Mouse (Mus musculus) hindbrain, postnatal 0 days (tissue): Measurements from ENCODE around the gene Bdh1. TPM values are rescaled to one million over a fixed set of nuclear protein-coding genes. Genes with fewer than 3 reads are reported as not detected.
A peak's percentile ranks its signal among the peaks of the same experiment; 100 is the strongest.

Source experiments
- ATAC-seq: fragments of 200-750 bp; cut with Nextera tagmentation; 2 replicates; pipeline ENCODE4 v1.8.0; 2017; ENCODE audit warnings: mild to moderate bottlenecking, moderate TSS enrichment, moderate library complexity
- DNase-seq: peaks from one replicate; pipeline ENCODE4 v3.0.0-alpha.2; 2015; ENCODE audit warnings: low spot score
- H3K27ac ChIP-seq: fragments of 300-500 bp; sonication (generic); 2 replicates; pipeline ENCODE4 v1.5.1; 2014; ENCODE audit warnings: mild to moderate bottlenecking
- H3K27me3 ChIP-seq: fragments of 300-500 bp; sonication (generic); 2 replicates; pipeline ENCODE4 v1.6.1; 2014; ENCODE audit warnings: low read length, mixed read lengths; ENCODE audit not compliant: insufficient read depth
- H3K36me3 ChIP-seq: fragments of 300-500 bp; sonication (generic); 2 replicates; pipeline ENCODE4 v1.6.1; 2014; ENCODE audit warnings: low read length, mixed read lengths; ENCODE audit not compliant: insufficient read depth
- H3K4me1 ChIP-seq: fragments of 300-500 bp; sonication (generic); 2 replicates; pipeline ENCODE4 v1.6.1; 2014; ENCODE audit warnings: antibody characterized with exemption, low read length, mixed read lengths; ENCODE audit not compliant: insufficient read depth
- H3K4me2 ChIP-seq: fragments of 300-500 bp; sonication (generic); 2 replicates; pipeline ENCODE4 v1.6.1; 2014; ENCODE audit warnings: low read depth, mild to moderate bottlenecking, low read length, moderate library complexity, mixed read lengths
- H3K4me3 ChIP-seq: fragments of 300-500 bp; sonication (generic); 2 replicates; pipeline ENCODE4 v1.5.1; 2014; ENCODE audit warnings: low read length
- H3K9ac ChIP-seq: fragments of 300-500 bp; sonication (generic); replicated peaks from 2 replicates; pipeline ENCODE4 v1.6.1; 2014; ENCODE audit warnings: mild to moderate bottlenecking, low read length, moderate library complexity, mixed read lengths
- H3K9me3 ChIP-seq: fragments of 300-500 bp; sonication (generic); 2 replicates; pipeline ENCODE4 v1.6.1; 2016; ENCODE audit warnings: low read length, mixed read lengths
- CTCF ChIP-seq: IDR thresholded peaks from 2 replicates; pipeline ENCODE4 v1.5.1; 2016; ENCODE audit warnings: antibody characterized with exemption, control low read depth, low read depth
- WGBS: fragments of 180-500 bp; shearing (Covaris S2); extraction: QIAGEN DNeasy Blood & Tissue Kit; methylation state at CpG from one replicate; pipeline ENCODE4 v1.1.7; 2014; 5-methylcytosine and 5-hydroxymethylcytosine counted together
- polyA plus RNA-seq: library from polyadenylated mRNA; unstranded; fragments of >200 nt; fragmentation: Nextera tagmentation; extraction: Ambion mirVana; gene quantifications from 2 replicates; pipeline ENCODE4 v1.2.1, GENCODE M21; 2015
- total RNA-seq: library from RNA; depleted of rRNA; stranded (reverse); fragments of >200 nt; gene quantifications from 2 replicates; pipeline ENCODE4 v1.2.3, GENCODE M21; 2014

Gene Bdh1
- total and polyA plus RNA-seq, 2 experiments from 2014 or later = 102 to 137 TPM

GRCm38 (mm10) chr16:31437358-31437757 lies 15.3 kb downstream of the Bdh1 start:
- no peak for ATAC-seq
- H3K4me2 ChIP-seq = no peak overlapping the region
- H3K9ac ChIP-seq = no peak overlapping the region
- TF ChIP-seq CTCF = no peak
- H3K27ac ChIP-seq = no peak overlapping the region
- no peak overlapping the region for H3K4me3 ChIP-seq
- peaks cover 8% of the 10 kb centered on the region for H3K4me1 ChIP-seq
- WGBS = 87% methylated on average over 11 of the region's 11 CpGs
- H3K27me3 ChIP-seq = no peaks in the 10 kb centered on the region
- no peak for DNase-seq
- no peaks in the 10 kb centered on the region for H3K9me3 ChIP-seq
- peaks cover 23% of the 10 kb centered on the region for H3K36me3 ChIP-seq

GRCm38 (mm10) chr16:31439529-31439928 lies 17.4 kb downstream of the Bdh1 start:
- H3K9ac ChIP-seq = no peak overlapping the region
- no peak overlapping the region for H3K27ac ChIP-seq
- no peak for DNase-seq
- TF ChIP-seq CTCF = no peak
- H3K36me3 ChIP-seq = peaks cover 29% of the 10 kb centered on the region
- H3K4me2 ChIP-seq = no peak overlapping the region
- ATAC-seq = no peak
- H3K4me1 ChIP-seq = no peaks in the 10 kb centered on the region
- H3K27me3 ChIP-seq = no peaks in the 10 kb centered on the region
- 98% methylated on average over 5 of the region's 5 CpGs for WGBS
- H3K9me3 ChIP-seq = no peaks in the 10 kb centered on the region
- no peak overlapping the region for H3K4me3 ChIP-seq

GRCm38 (mm10) chr16:31440046-31440445 lies 18.0 kb downstream of the Bdh1 start:
- Histone ChIP-seq H3K27ac (no peak overlapping the region), H3K36me3 (peaks cover 29% of the 10 kb centered on the region), H3K4me2 (no peak overlapping the region)

GRCm38 (mm10) chr16:31444521-31444920 lies 22.4 kb downstream of the Bdh1 start:
- H3K4me2 ChIP-seq = no peak overlapping the region
- no peak overlapping the region for H3K4me3 ChIP-seq
- no peak for TF ChIP-seq CTCF
- peaks cover 21% of the 10 kb centered on the region for H3K36me3 ChIP-seq
- no peaks in the 10 kb centered on the region for H3K27me3 ChIP-seq
- H3K9me3 ChIP-seq = no peaks in the 10 kb centered on the region
- ATAC-seq = no peak
- H3K9ac ChIP-seq = no peak overlapping the region
- 84% methylated on average over 6 of the region's 6 CpGs for WGBS
- no peaks in the 10 kb centered on the region for H3K4me1 ChIP-seq
- DNase-seq = no peak
- H3K27ac ChIP-seq = no peak overlapping the region

More at GRCm38 (mm10) chr16:31440046-31440445, 18.0 kb downstream of the Bdh1 start:
- DNase-seq = no peak
- no peak overlapping the region for H3K4me3 ChIP-seq
- peak; percentile 37 for TF ChIP-seq CTCF
- no peaks in the 10 kb centered on the region for H3K27me3 ChIP-seq
- no peaks in the 10 kb centered on the region for H3K4me1 ChIP-seq
- WGBS = 97% methylated on average over 1 of the region's 1 CpGs
- no peaks in the 10 kb centered on the region for H3K9me3 ChIP-seq
- ATAC-seq = no peak
- H3K9ac ChIP-seq = no peak overlapping the region

DNA sequence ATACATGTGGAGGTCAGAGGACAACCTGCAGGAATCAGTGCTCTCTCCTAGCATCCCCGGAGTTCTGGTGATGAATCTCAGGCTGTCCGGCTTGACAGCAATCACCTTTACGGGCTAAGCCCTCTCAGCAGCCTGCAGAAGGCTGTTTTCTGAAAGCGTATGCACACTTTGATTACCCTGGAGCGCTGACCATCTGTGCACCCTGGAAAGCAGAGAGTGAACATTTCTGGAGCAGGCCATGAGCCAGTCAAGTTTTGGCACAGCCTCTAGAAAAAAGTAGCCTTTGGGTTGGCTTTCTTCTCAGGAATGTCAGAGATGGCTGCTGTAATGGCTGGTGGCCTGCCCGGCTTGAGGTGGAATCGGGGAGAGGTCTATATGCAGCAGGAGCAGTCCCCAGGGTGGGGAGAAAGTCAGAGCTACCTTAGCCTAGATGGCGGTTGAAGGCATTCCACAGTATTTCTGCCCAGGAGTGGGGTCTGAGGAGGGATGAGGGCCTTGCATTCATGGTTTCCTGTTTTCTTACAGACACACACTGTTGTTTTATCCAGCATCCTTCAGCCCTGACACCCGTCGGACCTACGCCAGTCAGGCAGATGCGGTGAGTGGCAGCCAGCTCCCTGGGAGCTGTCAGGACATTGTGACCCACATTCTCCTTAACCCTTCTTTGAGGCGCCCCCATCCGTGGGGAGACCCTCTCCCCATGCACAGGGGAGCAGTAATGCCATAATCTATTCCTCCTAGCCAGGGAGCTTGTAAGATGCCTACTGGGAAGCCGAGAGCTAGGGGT lies 24.2 kb downstream of the Bdh1 start:
- DNase-seq = peak; percentile 53
- no peak overlapping the region for H3K4me3 ChIP-seq
- no peaks in the 10 kb centered on the region for H3K27me3 ChIP-seq
- WGBS = 59% methylated on average over 15 of the region's 15 CpGs
- no peak for ATAC-seq
- H3K27ac ChIP-seq = no peak overlapping the region
- H3K4me1 ChIP-seq = no peaks in the 10 kb centered on the region
- H3K9me3 ChIP-seq = no peaks in the 10 kb centered on the region
- no peak overlapping the region for H3K9ac ChIP-seq
- H3K4me2 ChIP-seq = no peak overlapping the region
- no peak for TF ChIP-seq CTCF
- H3K36me3 ChIP-seq = peaks cover 25% of the 10 kb centered on the region; the same call in 1 of the 2 replicates

DNA sequence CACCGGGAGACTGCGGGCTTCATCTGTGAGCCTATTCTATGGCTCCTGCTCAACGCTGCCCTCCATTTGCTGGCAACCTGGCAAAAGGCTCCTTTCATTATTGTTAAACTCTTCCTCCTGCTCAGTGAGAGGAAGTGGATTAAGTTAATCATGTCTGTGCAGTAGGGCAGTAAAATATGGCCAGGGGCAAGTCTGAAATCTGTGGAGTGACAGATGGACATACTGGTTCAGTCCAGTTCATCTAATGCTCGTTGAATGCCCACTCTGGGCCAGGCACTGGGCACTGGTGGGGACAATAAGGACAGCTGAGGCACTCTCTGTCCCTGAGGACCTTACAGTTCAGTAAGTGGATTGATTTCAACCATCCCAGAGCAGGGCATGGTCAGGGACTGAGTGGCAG lies 27.9 kb downstream of the Bdh1 start:
- Histone ChIP-seq H3K4me1 (no peaks in the 10 kb centered on the region), H3K27ac (peak overlapping the region; percentile 11; the same call in 1 of the 2 replicates), H3K27me3 (no peaks in the 10 kb centered on the region), H3K4me3 (no peak overlapping the region), H3K36me3 (peaks cover 22% of the 10 kb centered on the region; the same call in 1 of the 2 replicates), H3K9ac (no peak overlapping the region), H3K4me2 (no peak overlapping the region), H3K9me3 (no peaks in the 10 kb centered on the region)
- DNase-seq = peak; percentile 45
- WGBS = 63% methylated on average over 4 of the region's 4 CpGs
- no peak for TF ChIP-seq CTCF
- peak; percentile 73 for ATAC-seq

GRCm38 (mm10) chr16:31451235-31451634 lies 29.2 kb downstream of the Bdh1 start:
- DNase-seq = no peak
- ATAC-seq = no peak
- no peak overlapping the region for H3K4me3 ChIP-seq
- peaks cover 32% of the 10 kb centered on the region; the same call in 1 of the 2 replicates for H3K36me3 ChIP-seq
- no peaks in the 10 kb centered on the region for H3K9me3 ChIP-seq
- no peaks in the 10 kb centered on the region for H3K27me3 ChIP-seq
- no peak overlapping the region for H3K9ac ChIP-seq
- no peak for TF ChIP-seq CTCF
- WGBS = 63% methylated on average over 3 of the region's 3 CpGs
- H3K27ac ChIP-seq = no peak overlapping the region
- H3K4me1 ChIP-seq = no peaks in the 10 kb centered on the region
- H3K4me2 ChIP-seq = no peak overlapping the region
